Mouse (Mus musculus): ENCODE measurements at regions not wholly inside any gene's neighbourhood (a gene's known extent, or its start where the extent isn't known, plus 50 kb on each side); places are given as distances from the start of the nearest gene placed in this dataset.

DNA sequence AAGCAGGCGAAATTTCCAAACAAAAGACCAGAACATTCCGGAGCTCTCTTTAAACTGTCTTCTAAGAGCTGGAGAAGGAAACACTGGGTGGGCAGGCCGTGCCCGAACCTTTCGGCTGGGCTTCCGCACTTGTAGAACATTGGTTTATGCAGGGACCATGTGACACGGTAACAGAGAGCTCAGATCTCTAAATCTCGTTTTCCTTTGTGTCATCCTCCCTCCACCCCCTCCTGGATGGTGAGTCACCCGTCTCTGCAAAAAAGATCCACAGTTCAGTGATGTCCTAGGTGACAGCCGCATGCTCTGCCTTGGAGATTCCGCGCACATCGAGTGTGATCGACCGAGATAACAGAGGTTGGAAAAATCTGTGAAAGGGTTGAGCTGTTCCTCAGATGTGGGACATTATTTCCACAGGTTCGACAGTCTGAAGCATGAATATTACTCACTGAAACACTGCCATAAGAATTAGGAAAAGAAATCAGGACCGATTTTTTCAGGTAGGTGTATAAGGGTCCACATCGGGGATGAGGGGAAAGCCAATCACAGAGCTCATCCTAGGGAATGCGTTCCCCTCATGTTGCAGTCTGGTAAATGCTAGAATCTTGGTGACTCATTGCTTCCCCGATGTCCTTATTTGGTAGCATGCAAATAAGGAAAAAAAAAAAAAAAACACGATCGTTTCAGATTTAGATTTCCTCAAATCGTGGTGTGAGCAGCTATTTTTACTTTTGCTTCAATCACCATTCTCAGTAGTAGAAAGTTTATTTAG is 70.0 kb upstream of the Foxo1 start:
- no peak overlapping the region for H3K4me2 ChIP-seq (replicated peaks)
- no peak overlapping the region for H3K9ac ChIP-seq
- no peak for ATAC-seq (ENCODE audit: low FRiP score)
- peaks cover 16% of the 10 kb centered on the region for H3K4me1 ChIP-seq
- no peak overlapping the region for H3K4me3 ChIP-seq
- H3K27me3 ChIP-seq: no peaks in the 10 kb centered on the region
- WGBS: 80% methylated on average over 23 of the region's 23 CpGs
- H3K36me3 ChIP-seq: no peaks in the 10 kb centered on the region
- no peaks in the 10 kb centered on the region for H3K9me3 ChIP-seq (replicated peaks)
- no peak overlapping the region for H3K27ac ChIP-seq

DNA sequence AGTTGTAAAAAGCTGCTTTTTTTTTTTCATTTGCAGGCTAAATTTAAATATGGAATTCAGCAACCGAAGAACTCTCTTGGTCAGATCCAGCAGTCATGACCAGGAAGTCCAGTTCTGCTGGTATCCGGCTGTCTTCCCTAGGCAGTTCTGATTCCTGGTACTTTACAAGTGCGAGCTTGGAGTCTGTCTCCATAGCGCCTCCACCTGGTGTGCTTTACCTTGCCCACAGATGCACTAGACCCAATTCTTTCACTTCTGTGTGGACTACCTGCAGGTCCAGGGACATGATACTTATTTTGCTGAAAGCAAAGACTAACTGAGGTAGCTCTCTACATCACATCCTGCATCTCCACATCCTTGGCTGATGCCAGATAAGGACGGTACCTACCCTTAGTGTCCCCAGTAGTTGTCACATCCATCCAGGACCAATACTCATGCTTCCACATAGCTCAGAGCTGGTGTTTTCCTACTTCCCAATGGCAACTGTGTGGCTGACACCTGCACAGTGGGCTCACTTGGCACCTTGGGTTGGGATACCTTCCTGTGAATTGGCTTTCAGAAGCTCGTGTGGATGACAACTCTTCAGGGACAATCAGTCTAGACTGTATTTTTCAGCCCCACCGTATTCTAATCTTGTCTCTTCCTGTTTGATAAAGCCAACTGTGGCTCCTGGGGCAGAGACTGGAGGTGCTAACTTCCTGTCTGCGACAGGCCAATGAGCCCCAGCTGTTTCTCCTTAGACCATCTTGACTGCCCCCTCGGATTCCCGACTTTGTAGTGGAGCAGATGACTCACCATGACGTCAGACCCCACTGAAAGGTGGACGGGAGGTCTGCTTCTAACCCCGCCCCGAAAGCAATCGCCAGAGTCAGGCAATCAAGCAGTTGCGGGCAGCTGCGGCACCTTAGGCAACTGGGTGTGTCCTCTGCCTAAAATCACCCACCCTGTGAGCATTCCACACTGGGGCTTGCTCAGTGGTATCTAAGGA is 69.1 kb upstream of the Foxo1 start:
- Histone ChIP-seq H3K4me3 (no peak overlapping the region), H3K4me1 (peaks cover 16% of the 10 kb centered on the region), H3K27me3 (no peaks in the 10 kb centered on the region), H3K9ac (no peak overlapping the region), H3K27ac (no peak overlapping the region), H3K36me3 (no peaks in the 10 kb centered on the region), H3K9me3 (replicated peaks) (no peaks in the 10 kb centered on the region), H3K4me2 (replicated peaks) (no peak overlapping the region)
- no peak for ATAC-seq (ENCODE audit: low FRiP score)
- 73% methylated on average over 17 of the region's 17 CpGs for WGBS

DNA sequence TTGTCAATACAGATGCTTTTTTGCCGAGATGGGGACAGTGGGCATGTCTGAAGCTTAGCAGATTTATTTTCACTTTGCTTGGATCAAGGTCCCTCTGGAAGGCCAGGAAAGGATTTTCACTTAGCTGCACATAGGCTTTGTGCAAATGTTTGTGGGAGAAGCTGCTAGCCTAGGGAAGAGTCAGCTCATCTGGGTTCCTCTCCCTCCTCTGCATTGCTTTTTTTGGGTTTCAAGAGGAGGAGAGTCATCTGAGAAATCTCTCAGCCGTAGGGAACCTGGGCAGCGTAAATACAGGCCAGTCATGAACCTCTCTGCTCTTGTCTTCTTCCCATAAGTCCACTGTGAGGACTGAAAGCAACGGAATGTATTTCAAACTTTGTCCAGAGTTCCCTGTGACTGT is 68.0 kb upstream of the Foxo1 start:
- 0 out of 2 replicates have a peak, but pooled peaks cover 5% of the 10 kb centered on the region for H3K9me3 ChIP-seq (replicated peaks)
- H3K9ac ChIP-seq: no peak overlapping the region
- no peak overlapping the region for H3K4me2 ChIP-seq (replicated peaks)
- no peak overlapping the region for H3K4me3 ChIP-seq
- no peak for ATAC-seq (ENCODE audit: low FRiP score)
- H3K36me3 ChIP-seq: no peaks in the 10 kb centered on the region
- no peak overlapping the region for H3K27ac ChIP-seq
- 76% methylated on average over 4 of the region's 4 CpGs for WGBS
- H3K27me3 ChIP-seq: no peaks in the 10 kb centered on the region
- H3K4me1 ChIP-seq: peaks cover 16% of the 10 kb centered on the region

DNA sequence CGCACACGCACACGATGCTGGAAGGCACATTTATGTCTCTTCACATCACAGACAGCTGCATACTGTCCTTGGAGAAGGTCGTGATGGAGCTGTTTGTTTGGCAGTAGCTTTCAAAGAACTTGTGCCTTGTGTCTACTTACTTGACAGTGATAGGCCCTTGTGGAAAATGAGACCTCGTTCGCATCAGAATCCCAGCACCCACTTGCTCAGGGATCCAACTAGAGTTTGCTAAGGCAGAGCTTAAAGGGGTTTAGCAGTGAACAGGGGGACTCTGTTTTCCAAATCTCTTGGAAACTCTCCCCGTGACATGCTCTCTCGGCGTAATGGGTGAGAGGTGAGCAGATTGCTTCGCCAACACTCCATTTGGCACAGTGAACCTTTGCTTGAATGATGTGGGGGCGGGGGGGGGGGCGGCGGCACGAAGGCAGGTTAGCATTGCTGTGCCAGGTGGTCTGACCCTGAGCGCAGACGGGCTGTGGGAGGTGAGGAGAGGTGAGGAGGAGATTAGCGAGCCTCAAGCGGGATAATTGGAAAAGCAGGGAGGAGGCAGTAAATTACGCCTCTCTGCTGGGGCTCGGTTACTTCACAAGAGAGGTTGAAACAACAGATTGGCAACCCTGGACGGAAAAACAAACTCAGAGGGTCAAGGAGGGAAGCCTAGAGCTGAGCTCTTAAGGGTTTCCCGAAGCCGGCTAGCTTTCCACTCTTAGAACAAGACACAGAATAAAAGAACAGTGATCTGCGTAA is 57.4 kb upstream of the Foxo1 start:
- ATAC-seq (ENCODE audit: low FRiP score): no peak
- Histone ChIP-seq H3K4me3 (no peak overlapping the region), H3K4me1 (peaks cover 4% of the 10 kb centered on the region; the same call in 1 of the 2 replicates), H3K27me3 (0 out of 2 replicates have a peak, but pooled peaks cover 7% of the 10 kb centered on the region), H3K36me3 (no peaks in the 10 kb centered on the region), H3K9ac (0 out of 2 replicates have a peak overlapping the region, but pooled peaks have one; percentile 20), H3K9me3 (replicated peaks) (0 out of 2 replicates have a peak, but pooled peaks cover 3% of the 10 kb centered on the region), H3K27ac (no peak overlapping the region), H3K4me2 (replicated peaks) (peak overlapping the region; percentile 41)
- WGBS: 20% methylated on average over 23 of the region's 24 CpGs

DNA sequence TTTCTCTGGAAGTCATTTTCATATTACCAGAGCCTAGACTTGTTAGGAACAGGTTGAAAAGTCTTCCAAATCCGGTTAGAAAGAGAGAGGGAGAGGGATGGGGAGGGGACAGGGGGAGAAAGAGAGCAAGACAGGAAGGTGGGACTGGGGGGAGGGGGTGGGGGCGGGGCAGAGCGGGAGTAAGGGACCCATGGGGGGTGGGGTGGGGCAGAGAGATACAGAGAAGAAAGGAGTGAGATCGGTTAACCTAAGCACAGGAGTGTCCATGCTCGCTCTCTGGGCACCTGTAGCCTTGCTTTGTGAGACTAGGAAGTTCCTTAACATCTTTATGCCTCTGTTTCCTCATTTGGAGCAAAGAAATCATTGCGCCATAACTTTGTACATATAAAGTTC is 56.8 kb upstream of the Foxo1 start:
- H3K27me3 ChIP-seq: 0 out of 2 replicates have a peak, but pooled peaks cover 7% of the 10 kb centered on the region
- peaks cover 4% of the 10 kb centered on the region; the same call in 1 of the 2 replicates for H3K4me1 ChIP-seq
- H3K9me3 ChIP-seq (replicated peaks): 0 out of 2 replicates have a peak, but pooled peaks cover 3% of the 10 kb centered on the region
- H3K27ac ChIP-seq: no peak overlapping the region
- 30% methylated on average over 6 of the region's 6 CpGs for whole genome bisulfite sequencing
- no peak for ATAC-seq (ENCODE audit: low FRiP score)
- H3K36me3 ChIP-seq: no peaks in the 10 kb centered on the region
- peak overlapping the region; percentile 41; the same call in 1 of the 2 replicates for H3K4me2 ChIP-seq (replicated peaks)
- no peak overlapping the region for H3K9ac ChIP-seq
- H3K4me3 ChIP-seq: no peak overlapping the region

DNA sequence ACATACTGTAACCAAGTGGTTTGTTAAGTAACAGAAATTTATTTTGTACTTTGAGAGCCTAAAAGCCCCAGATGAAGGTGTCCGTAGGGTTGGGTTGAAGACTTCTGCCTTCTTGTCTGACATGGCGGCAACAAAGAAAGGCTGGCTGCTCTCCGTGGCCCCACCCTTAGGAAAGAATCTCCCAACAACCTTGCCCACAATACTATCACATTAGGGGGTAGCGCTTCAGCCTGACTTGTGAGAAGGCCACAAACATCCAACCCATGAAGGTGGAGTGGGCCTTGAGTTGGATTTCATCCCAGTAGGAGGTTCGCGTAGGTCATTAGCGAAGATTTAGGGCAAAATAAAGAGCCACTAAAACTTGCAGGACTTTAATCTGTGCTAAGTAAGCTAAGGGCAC is 54.0 kb upstream of the Foxo1 start:
- WGBS: 94% methylated on average over 7 of the region's 7 CpGs

DNA sequence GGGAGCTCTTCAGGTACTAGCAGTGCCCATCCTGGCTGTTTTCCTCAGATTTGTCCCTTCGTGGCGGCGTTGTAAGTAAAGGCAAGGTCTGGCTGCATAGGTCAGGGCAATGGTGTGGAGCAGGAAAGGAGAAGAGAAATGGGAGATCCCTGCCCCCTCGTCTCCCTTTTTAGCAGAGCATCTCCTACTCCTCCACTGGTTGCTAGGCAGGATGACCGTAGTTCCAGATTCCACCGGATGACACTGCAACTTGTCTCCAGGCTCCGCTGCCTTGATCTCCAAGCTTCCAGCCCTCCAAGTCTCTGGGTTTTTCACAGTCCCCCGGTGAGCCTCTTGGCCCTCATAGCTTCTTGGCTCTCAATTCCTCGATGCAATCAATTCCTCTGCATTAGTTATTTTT is 53.1 kb upstream of the Foxo1 start:
- ATAC-seq (ENCODE audit: low FRiP score): no peak
- no peak overlapping the region for H3K4me2 ChIP-seq (replicated peaks)
- WGBS: 98% methylated on average over 9 of the region's 9 CpGs

More for the DNA sequence above, 54.0 kb upstream of the Foxo1 start:
- no peak overlapping the region for H3K9ac ChIP-seq
- H3K4me3 ChIP-seq: no peak overlapping the region
- 0 out of 2 replicates have a peak, but pooled peaks cover 7% of the 10 kb centered on the region for H3K27me3 ChIP-seq
- ATAC-seq (ENCODE audit: low FRiP score): no peak
- no peak overlapping the region for H3K27ac ChIP-seq
- H3K9me3 ChIP-seq (replicated peaks): no peaks in the 10 kb centered on the region
- peaks cover 4% of the 10 kb centered on the region; the same call in 1 of the 2 replicates for H3K4me1 ChIP-seq
- no peaks in the 10 kb centered on the region for H3K36me3 ChIP-seq
- H3K4me2 ChIP-seq (replicated peaks): no peak overlapping the region

More for the DNA sequence above, 53.1 kb upstream of the Foxo1 start:
- Histone ChIP-seq H3K27me3 (0 out of 2 replicates have a peak, but pooled peaks cover 6% of the 10 kb centered on the region), H3K9ac (no peak overlapping the region), H3K27ac (no peak overlapping the region), H3K36me3 (no peaks in the 10 kb centered on the region), H3K4me1 (peaks cover 4% of the 10 kb centered on the region; the same call in 1 of the 2 replicates), H3K4me3 (no peak overlapping the region), H3K9me3 (replicated peaks) (no peaks in the 10 kb centered on the region)

Data from hindbrain, embryonic 12.5 days (tissue).